Mouse (Mus musculus) ovary, adult 2 months (tissue): ENCODE data around the gene Gm28053. TPM values are rescaled to one million over a fixed set of nuclear protein-coding genes. Genes with fewer than 3 reads are reported as not detected.

Experiments
- polyA plus RNA-seq: library from polyadenylated mRNA; depleted of rRNA; stranded (reverse); fragments of >200 nt; gene quantifications from 2 replicates; pipeline ENCODE4 v1.2.3, GENCODE M21; 2012; rRNA removed

Gm28053 gene
- 0.30 TPM in 1 of 2 replicates, not detected in the other for polyA plus RNA-seq

GRCm38 (mm10) chr6:48718455-48718854 is at the start of gene Gm28053, which contains the start of gene Gimap7:
Gene Gm28053 (plus strand): TSS chr6:48718607.
Gene Gimap7 (plus strand): TSS chr6:48718621.

GRCm38 (mm10) chr6:48675931-48676859 is 42.2 kb upstream of the Gm28053 start, which contains the start of gene Gimap9:
Gene Gimap9 (plus strand): TSS chr6:48676129.

GRCm38 (mm10) chr6:48684319-48684718 is 34.1 kb upstream of the Gm28053 start, which contains the start of gene Gimap4:
Gene Gimap4 (plus strand): TSS chr6:48684549.

GRCm38 (mm10) chr6:48738961-48739779 is 20.8 kb downstream of the Gm28053 start, which contains the start of gene Gimap1:
Gene Gimap1 (plus strand): TSS chr6:48739054.

DNA sequence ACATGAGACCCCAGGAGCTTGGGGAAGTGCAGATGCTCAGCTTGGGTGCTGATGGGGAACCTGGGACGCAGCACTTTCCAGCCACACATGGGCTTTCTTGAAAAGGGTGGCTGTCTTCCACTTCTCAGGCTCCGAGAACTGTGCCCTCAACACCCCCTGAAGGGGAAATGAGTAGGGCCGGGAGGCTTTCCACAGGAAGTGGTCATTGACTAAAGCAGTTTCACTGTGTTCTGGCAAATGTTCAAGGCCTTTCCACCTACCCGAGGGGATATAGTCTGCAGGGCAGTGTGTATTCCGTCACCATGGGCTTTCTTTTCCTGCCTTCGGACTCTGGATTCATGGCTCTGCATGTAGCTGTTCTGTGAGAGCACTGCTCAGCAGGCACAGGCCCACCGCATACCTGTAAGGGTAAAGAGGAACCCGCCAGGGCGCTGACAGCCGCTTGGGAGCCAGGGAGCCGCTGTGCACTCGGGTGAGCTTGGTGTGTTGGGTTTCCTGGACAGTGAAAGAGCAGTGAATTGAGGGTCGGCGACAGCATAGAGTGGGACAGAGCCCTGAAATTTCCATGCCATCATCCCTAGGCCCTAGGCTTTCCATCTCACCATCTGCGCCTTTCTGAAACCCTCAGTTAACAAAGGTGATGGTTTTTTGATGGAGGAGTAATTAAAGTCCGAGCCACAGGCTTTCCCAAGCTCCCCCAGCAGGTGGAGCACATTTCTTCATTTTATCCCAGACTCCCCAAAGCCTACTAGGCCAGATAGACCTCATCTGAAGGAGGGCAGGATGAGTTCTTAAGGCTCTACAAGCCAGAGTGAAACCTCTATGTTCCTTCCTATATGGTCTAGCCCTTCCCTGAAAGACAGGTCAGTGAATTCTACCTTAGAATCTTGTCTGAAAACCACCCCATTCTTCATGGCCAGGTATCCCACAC is 27.8 kb downstream of the Gm28053 start, which contains the start of gene Gimap5:
Gene Gimap5 (plus strand): TSS at position 239 of the 931 bp plus-strand sequence.

GRCm38 (mm10) chr6:48770696-48771095 is 52.3 kb downstream of the Gm28053 start, which contains the start of gene Gimap3:
Gene Gimap3 (minus strand): TSS chr6:48770851.

Other genes with a start within 250 kb of the Gm28053 start
- gene Atp6v0e2, start 181.0 kb upstream of the Gm28053 start, polyA plus RNA-seq = 93.6 and 186 TPM in 2 replicates
- 26.5 and 31.4 TPM in 2 replicates for gene Lrrc61, start 163.8 kb upstream of the Gm28053 start, polyA plus RNA-seq
- 217 TPM in 2 replicates for gene Rarres2, start 145.8 kb upstream of the Gm28053 start, polyA plus RNA-seq
- not detected in 2 replicates for gene Gm45021, start 129.0 kb upstream of the Gm28053 start, polyA plus RNA-seq
- gene Repin1, start 124.7 kb upstream of the Gm28053 start, polyA plus RNA-seq = 147 and 149 TPM in 2 replicates
- gene Gm44965, start 124.7 kb upstream of the Gm28053 start, polyA plus RNA-seq = 1.2 TPM in 1 of 2 replicates, not detected in the other
- gene Zfp775, start 116.5 kb upstream of the Gm28053 start, polyA plus RNA-seq = 14.7 and 16.7 TPM in 2 replicates
- 10.9 and 17.7 TPM in 2 replicates for gene AI854703, start 91.8 kb upstream of the Gm28053 start, polyA plus RNA-seq
- 1.4 and 1.5 TPM in 2 replicates for gene Gimap8, start 71.4 kb upstream of the Gm28053 start, polyA plus RNA-seq
- gene Gimap9, start 42.5 kb upstream of the Gm28053 start, polyA plus RNA-seq = 0.51 and 1.0 TPM in 2 replicates
- gene Gimap4, start 34.1 kb upstream of the Gm28053 start, polyA plus RNA-seq = 2.6 and 6.6 TPM in 2 replicates
- gene Gimap6, start 10.4 kb upstream of the Gm28053 start, polyA plus RNA-seq = 3.9 and 4.3 TPM in 2 replicates
- gene Gimap7, start within 50 bp of the Gm28053 start, polyA plus RNA-seq = 0.16 and 0.21 TPM in 2 replicates
- 7.0 and 8.6 TPM in 2 replicates for gene Gimap1, start 20.4 kb downstream of the Gm28053 start, polyA plus RNA-seq
- gene Gimap5, start 27.6 kb downstream of the Gm28053 start, polyA plus RNA-seq = 5.8 and 7.7 TPM in 2 replicates
- gene Gimap3, start 52.2 kb downstream of the Gm28053 start, polyA plus RNA-seq = 1.3 and 1.7 TPM in 2 replicates
- 183 and 196 TPM in 2 replicates for gene Tmem176a, start 122.3 kb downstream of the Gm28053 start, polyA plus RNA-seq
- gene Tmem176b, start 122.9 kb downstream of the Gm28053 start, polyA plus RNA-seq = 431 and 645 TPM in 2 replicates
- 18.4 and 24.9 TPM in 2 replicates for gene Aoc1, start 154.3 kb downstream of the Gm28053 start, polyA plus RNA-seq
- gene 1600015I10Rik, start 211.3 kb downstream of the Gm28053 start, polyA plus RNA-seq = not detected in 2 replicates